Mouse (Mus musculus): ENCODE results near the gene Susd2. TPM values are rescaled to one million over a fixed set of nuclear protein-coding genes. Genes with fewer than 3 reads are reported as not detected.

Susd2 gene
- polyA plus RNA-seq, 1 experiment from 2014 or later = 11.0 TPM

DNA sequence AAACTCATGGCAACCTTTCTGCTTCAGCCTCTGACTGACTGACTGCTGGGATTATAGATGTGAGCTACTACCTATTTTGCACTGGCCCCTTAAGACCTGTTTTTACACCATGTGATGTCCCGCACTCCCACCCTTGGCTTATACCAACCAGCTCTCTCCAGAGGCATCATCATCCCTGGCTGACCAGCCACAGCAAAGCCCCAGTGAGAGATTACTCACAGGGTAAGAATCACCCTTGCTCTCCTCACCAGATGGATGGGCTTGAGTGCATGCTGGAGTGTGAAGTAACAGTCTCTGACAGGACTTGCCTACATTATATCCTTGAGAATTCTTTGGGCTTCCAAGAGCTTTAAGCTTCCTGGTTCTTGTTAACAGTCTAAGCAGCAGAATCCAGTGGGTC is 26.1 kb upstream of the Susd2 start:
- no peak overlapping the region for H3K9ac ChIP-seq
- no peak for ATAC-seq (replicated peaks; ENCODE audit: insufficient number of reproducible peaks, insufficient read depth, low FRiP score, low read depth)
- H3K4me3 ChIP-seq = no peak overlapping the region
- no peaks in the 10 kb centered on the region for H3K9me3 ChIP-seq (replicated peaks)
- no peak overlapping the region for H3K27ac ChIP-seq
- peaks cover 21% of the 10 kb centered on the region for H3K4me1 ChIP-seq (replicated peaks)
- 97% methylated on average over 1 of the region's 1 CpGs for WGBS
- H3K27me3 ChIP-seq = no peaks in the 10 kb centered on the region
- peaks cover 16% of the 10 kb centered on the region for H3K36me3 ChIP-seq
- no peak overlapping the region for H3K4me2 ChIP-seq

DNA sequence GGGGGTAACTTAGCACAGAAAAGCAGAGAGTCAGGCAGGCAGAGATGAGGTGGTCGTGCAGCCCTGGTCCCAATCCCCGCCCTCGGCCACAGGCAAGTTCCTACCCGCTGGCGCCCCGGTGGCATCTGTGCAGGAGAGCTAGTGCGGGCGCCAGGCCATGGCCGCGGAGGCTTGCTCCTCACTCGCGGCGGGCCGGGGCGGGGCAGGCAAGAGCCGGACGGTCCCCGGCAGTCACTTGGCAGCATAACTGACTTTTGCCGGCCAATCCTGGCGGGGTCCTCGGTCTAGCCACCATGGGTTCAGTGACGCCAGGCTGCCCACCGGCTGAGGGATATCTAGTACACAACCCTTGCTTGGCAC is 24.1 kb upstream of the Susd2 start:
- Histone ChIP-seq H3K4me1 (replicated peaks) (peaks cover 23% of the 10 kb centered on the region), H3K27me3 (no peaks in the 10 kb centered on the region), H3K27ac (peak overlapping the region; percentile 87), H3K4me2 (peak overlapping the region; percentile 88), H3K4me3 (peak overlapping the region; percentile 85), H3K9me3 (replicated peaks) (no peaks in the 10 kb centered on the region), H3K9ac (peak overlapping the region; percentile 86), H3K36me3 (peaks cover 15% of the 10 kb centered on the region)
- under 1% methylated on average over 23 of the region's 23 CpGs for WGBS
- peak; percentile 70 for ATAC-seq (replicated peaks; ENCODE audit: insufficient number of reproducible peaks, insufficient read depth, low FRiP score, low read depth)

- peak overlapping the region; percentile 87 for H3K27ac ChIP-seq
- peak overlapping the region; percentile 88 for H3K4me2 ChIP-seq
- no peaks in the 10 kb centered on the region for H3K27me3 ChIP-seq
- under 1% methylated on average over 63 of the region's 63 CpGs for WGBS
- peak overlapping the region; percentile 86 for H3K9ac ChIP-seq
- peaks cover 17% of the 10 kb centered on the region for H3K36me3 ChIP-seq
- H3K9me3 ChIP-seq (replicated peaks) = no peaks in the 10 kb centered on the region
- H3K4me1 ChIP-seq (replicated peaks) = peaks cover 23% of the 10 kb centered on the region
- H3K4me3 ChIP-seq = peak overlapping the region; percentile 85
- peak; percentile 64 for ATAC-seq (replicated peaks; ENCODE audit: insufficient number of reproducible peaks, insufficient read depth, low FRiP score, low read depth)
Measured at GRCm38 (mm10) chr10:75667115-75667910, 23.5 kb upstream of the Susd2 start.

DNA sequence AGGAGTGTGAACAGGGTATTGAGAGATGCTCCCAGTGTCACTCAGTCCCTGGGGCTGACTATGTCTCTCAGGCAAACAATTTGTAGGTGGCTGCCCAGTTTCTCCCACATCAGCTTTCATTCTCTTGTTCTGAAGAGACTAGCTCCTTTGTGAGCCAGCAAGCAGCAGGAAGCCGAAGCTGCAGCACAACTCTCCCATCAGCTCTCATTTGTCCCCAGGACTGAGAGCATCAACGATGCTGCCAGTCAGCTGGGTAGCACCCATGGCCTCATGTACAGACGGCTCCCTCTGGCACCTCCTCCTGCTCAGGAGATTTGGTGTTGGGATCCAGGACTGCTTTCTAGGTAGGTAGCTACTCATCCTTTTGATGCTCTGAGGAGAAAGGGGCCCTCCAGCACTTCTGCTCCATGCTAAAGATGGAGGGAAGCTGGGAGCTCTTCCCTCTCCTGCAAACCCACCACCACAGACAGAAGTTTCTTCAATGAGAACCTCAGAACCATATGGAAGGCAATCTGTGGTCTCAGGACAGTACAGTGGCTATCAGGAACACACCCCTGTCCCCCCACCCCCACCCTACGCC is 22.7 kb upstream of the Susd2 start:
- Histone ChIP-seq H3K9ac (peak overlapping the region; percentile 86), H3K4me3 (peak overlapping the region; percentile 85), H3K9me3 (replicated peaks) (no peaks in the 10 kb centered on the region), H3K4me2 (peak overlapping the region; percentile 88), H3K36me3 (peaks cover 18% of the 10 kb centered on the region), H3K27ac (peak overlapping the region; percentile 87), H3K27me3 (no peaks in the 10 kb centered on the region), H3K4me1 (replicated peaks) (peaks cover 23% of the 10 kb centered on the region)
- no peak for ATAC-seq (replicated peaks; ENCODE audit: insufficient number of reproducible peaks, insufficient read depth, low FRiP score, low read depth)
- 42% methylated on average over 4 of the region's 4 CpGs for whole genome bisulfite sequencing

- no peak for ATAC-seq (replicated peaks; ENCODE audit: insufficient number of reproducible peaks, insufficient read depth, low FRiP score, low read depth)
- WGBS = 86% methylated on average over 6 of the region's 6 CpGs
- no peaks in the 10 kb centered on the region for H3K27me3 ChIP-seq
- H3K9me3 ChIP-seq (replicated peaks) = no peaks in the 10 kb centered on the region
- no peak overlapping the region for H3K4me2 ChIP-seq
- H3K27ac ChIP-seq = no peak overlapping the region
- no peak overlapping the region for H3K4me3 ChIP-seq
- H3K36me3 ChIP-seq = 0 out of 2 replicates have a peak, but pooled peaks cover 7% of the 10 kb centered on the region
- H3K9ac ChIP-seq = no peak overlapping the region
- peaks cover 23% of the 10 kb centered on the region for H3K4me1 ChIP-seq (replicated peaks)
Measured at GRCm38 (mm10) chr10:75664673-75665270, 21.0 kb upstream of the Susd2 start.

- no peaks in the 10 kb centered on the region for H3K9me3 ChIP-seq (replicated peaks)
Measured at GRCm38 (mm10) chr10:75662575-75662974, 18.8 kb upstream of the Susd2 start.

GRCm38 (mm10) chr10:75661876-75662275 is 18.1 kb upstream of the Susd2 start:
- peaks cover 13% of the 10 kb centered on the region for H3K4me1 ChIP-seq (replicated peaks)
- H3K27me3 ChIP-seq = no peaks in the 10 kb centered on the region
- no peak overlapping the region for H3K4me2 ChIP-seq
- WGBS = 85% methylated on average over 3 of the region's 3 CpGs
- no peak overlapping the region for H3K9ac ChIP-seq
- H3K9me3 ChIP-seq (replicated peaks) = no peaks in the 10 kb centered on the region
- no peak for ATAC-seq (replicated peaks; ENCODE audit: insufficient number of reproducible peaks, insufficient read depth, low FRiP score, low read depth)
- no peak overlapping the region for H3K4me3 ChIP-seq
- H3K27ac ChIP-seq = no peak overlapping the region
- H3K36me3 ChIP-seq = peaks cover 27% of the 10 kb centered on the region

More at GRCm38 (mm10) chr10:75662575-75662974, 18.8 kb upstream of the Susd2 start:
- Histone ChIP-seq H3K27me3 (no peaks in the 10 kb centered on the region), H3K4me1 (replicated peaks) (peaks cover 15% of the 10 kb centered on the region), H3K27ac (no peak overlapping the region), H3K4me2 (no peak overlapping the region), H3K4me3 (no peak overlapping the region), H3K9ac (no peak overlapping the region), H3K36me3 (peaks cover 20% of the 10 kb centered on the region; the same call in 1 of the 2 replicates)
- no peak for ATAC-seq (replicated peaks; ENCODE audit: insufficient number of reproducible peaks, insufficient read depth, low FRiP score, low read depth)
- WGBS = 82% methylated on average over 4 of the region's 4 CpGs

GRCm38 (mm10) chr10:75661381-75661780 is 17.6 kb upstream of the Susd2 start:
- H3K27me3 ChIP-seq = no peaks in the 10 kb centered on the region
- peaks cover 32% of the 10 kb centered on the region for H3K36me3 ChIP-seq
- no peaks in the 10 kb centered on the region for H3K9me3 ChIP-seq (replicated peaks)
- H3K4me2 ChIP-seq = no peak overlapping the region
- no peak overlapping the region for H3K9ac ChIP-seq
- whole genome bisulfite sequencing = 73% methylated on average over 6 of the region's 6 CpGs
- peaks cover 8% of the 10 kb centered on the region for H3K4me1 ChIP-seq (replicated peaks)
- no peak overlapping the region for H3K27ac ChIP-seq
- H3K4me3 ChIP-seq = no peak overlapping the region
- ATAC-seq (replicated peaks; ENCODE audit: insufficient number of reproducible peaks, insufficient read depth, low FRiP score, low read depth) = no peak

DNA sequence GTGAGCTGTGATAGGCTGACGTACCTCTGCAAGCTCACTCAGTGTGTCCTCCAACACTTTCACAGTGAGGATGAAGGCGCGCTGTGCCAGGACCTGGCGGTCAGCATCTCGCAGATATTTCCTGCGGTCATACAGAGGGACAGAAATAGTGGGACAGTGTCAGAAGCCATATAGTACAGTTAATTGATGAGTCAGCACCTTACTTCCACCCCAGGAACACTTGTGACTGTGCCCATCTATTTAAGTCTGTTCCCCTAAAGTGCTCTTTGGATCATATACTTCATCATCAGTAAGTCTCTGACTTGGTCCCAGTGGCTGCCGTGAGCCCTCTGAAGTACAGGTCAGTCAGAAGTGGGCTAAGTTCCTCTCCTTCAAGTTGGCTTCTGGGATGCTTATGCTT is 14.0 kb upstream of the Susd2 start:
- Histone ChIP-seq H3K4me2 (no peak overlapping the region), H3K9ac (no peak overlapping the region), H3K9me3 (replicated peaks) (no peaks in the 10 kb centered on the region), H3K27ac (no peak overlapping the region), H3K4me1 (replicated peaks) (no peaks in the 10 kb centered on the region), H3K27me3 (no peaks in the 10 kb centered on the region), H3K36me3 (peaks cover 60% of the 10 kb centered on the region), H3K4me3 (no peak overlapping the region)
- 94% methylated on average over 7 of the region's 7 CpGs for WGBS
- no peak for ATAC-seq (replicated peaks; ENCODE audit: insufficient number of reproducible peaks, insufficient read depth, low FRiP score, low read depth)

GRCm38 (mm10) chr10:75657165-75657564 is 13.4 kb upstream of the Susd2 start:
- ATAC-seq (replicated peaks; ENCODE audit: insufficient number of reproducible peaks, insufficient read depth, low FRiP score, low read depth) = no peak
- 96% methylated on average over 5 of the region's 5 CpGs for WGBS
- Histone ChIP-seq H3K4me3 (no peak overlapping the region), H3K9me3 (replicated peaks) (no peaks in the 10 kb centered on the region), H3K27ac (no peak overlapping the region), H3K4me2 (no peak overlapping the region), H3K4me1 (replicated peaks) (no peaks in the 10 kb centered on the region), H3K36me3 (peaks cover 62% of the 10 kb centered on the region), H3K27me3 (no peaks in the 10 kb centered on the region), H3K9ac (no peak overlapping the region)

GRCm38 (mm10) chr10:75654053-75654452 is 10.2 kb upstream of the Susd2 start:
- Histone ChIP-seq H3K27me3 (no peaks in the 10 kb centered on the region), H3K36me3 (peaks cover 92% of the 10 kb centered on the region), H3K4me3 (no peak overlapping the region), H3K4me2 (no peak overlapping the region), H3K9me3 (replicated peaks) (no peaks in the 10 kb centered on the region), H3K9ac (no peak overlapping the region), H3K4me1 (replicated peaks) (no peaks in the 10 kb centered on the region), H3K27ac (no peak overlapping the region)
- WGBS = 84% methylated on average over 4 of the region's 4 CpGs
- no peak for ATAC-seq (replicated peaks; ENCODE audit: insufficient number of reproducible peaks, insufficient read depth, low FRiP score, low read depth)

Measured in heart, embryonic 15.5 days (tissue).